Mouse (Mus musculus): ENCODE measurements around the gene Defb25.

- TF ChIP-seq TAL1 (IDR thresholded peaks at IDR 0.05; ENCODE audit: low read length) (no peak), GATA1 (IDR thresholded peaks at IDR 0.05; ENCODE audit: low read length) (no peak)
These were observed 33.8 kb downstream of the Defb25 start for GRCm38 (mm10) chr2:152589021-152589420.
